Mouse (Mus musculus): ENCODE data around the gene Twf2. TPM values are rescaled to one million over a fixed set of nuclear protein-coding genes. Genes with fewer than 3 reads are reported as not detected.
"Not testable (repeated sequence)": the region's sequence is repeated elsewhere in the genome, so short reads cannot be mapped to it uniquely, and the experiment has no call there.

Gene Twf2
- polyA plus RNA-seq, 1 experiment, result 27.3 TPM

DNA sequence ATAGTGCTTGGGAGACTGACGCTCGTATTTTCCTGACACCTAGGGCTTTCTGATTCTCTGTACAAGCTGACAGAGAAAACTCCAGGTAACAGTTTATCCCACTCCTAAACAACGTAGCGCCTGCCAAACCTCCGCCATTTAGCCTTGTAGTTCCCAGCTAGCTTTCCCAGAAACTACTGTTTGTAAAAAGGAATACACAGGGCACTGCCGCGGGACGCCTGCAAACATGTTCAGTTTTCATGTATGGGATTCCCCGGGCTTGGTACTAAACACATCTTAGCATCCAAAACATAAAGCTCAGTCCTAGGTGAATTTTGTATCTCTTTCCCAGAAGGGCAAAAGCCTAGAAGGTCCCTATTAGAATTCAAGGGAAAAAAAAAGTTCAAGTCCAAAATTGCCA lies 43.7 kb upstream of the Twf2 start:
- H3K4me1 ChIP-seq (ENCODE audit: control insufficient read depth, insufficient read depth, low read length), result no peaks in the 10 kb centered on the region
- H3K27ac ChIP-seq (ENCODE audit: insufficient read depth, low read length), result no peak overlapping the region; the same call in 1 of the 2 replicates
- TF ChIP-seq EP300 (IDR thresholded peaks at IDR 0.05; ENCODE audit: insufficient read depth, low read depth, low read length) (no peak), CTCF (IDR thresholded peaks at IDR 0.05; ENCODE audit: low read depth, low read length) (no peak), POLR2A (IDR thresholded peaks at IDR 0.05; ENCODE audit: insufficient read depth, low read length) (no peak)
- no peaks in the 10 kb centered on the region for H3K27me3 ChIP-seq (ENCODE audit: control insufficient read depth, insufficient read depth, low read length, poor library complexity, severe bottlenecking)
- peak overlapping the region; percentile 49 for H3K9ac ChIP-seq (ENCODE audit: low read depth, poor library complexity, severe bottlenecking)
- H3K4me3 ChIP-seq (ENCODE audit: low read depth, low read length), result peak overlapping the region; percentile 34
- no peaks in the 10 kb centered on the region for H3K9me3 ChIP-seq (replicated peaks; ENCODE audit: control insufficient read depth, insufficient read depth, low read length, poor library complexity, severe bottlenecking)
- no peaks in the 10 kb centered on the region for H3K36me3 ChIP-seq (ENCODE audit: control insufficient read depth, insufficient read depth, low read length, poor library complexity, severe bottlenecking)

DNA sequence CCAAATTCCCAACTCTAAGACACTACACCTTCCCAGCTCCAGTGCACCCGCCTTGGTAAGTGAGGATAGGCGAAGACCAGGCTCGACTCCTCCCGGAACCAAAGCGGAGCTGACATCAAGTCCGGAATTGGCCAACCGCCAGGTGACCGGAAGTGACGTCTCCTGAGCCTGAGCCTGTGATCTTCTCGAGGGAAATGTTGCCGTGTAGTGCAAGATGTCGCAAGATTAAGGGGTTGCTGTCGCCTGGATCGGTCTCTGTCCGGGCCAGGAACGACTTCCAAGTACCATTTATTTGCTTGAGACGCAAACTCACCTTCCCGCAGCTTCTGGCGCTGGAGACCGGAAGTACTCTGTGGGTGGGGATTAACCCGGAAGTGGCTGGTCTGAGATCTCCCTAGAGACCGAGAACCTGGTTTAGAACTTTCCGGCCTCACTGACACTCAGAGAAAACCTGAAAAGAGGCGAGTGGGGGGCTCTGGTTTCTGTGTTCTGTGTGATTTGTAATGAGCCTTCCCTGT lies 43.1 kb upstream of the Twf2 start:
- Histone ChIP-seq H3K27ac (ENCODE audit: insufficient read depth, low read length) (peak overlapping the region; percentile 73), H3K36me3 (ENCODE audit: control insufficient read depth, insufficient read depth, low read length, poor library complexity, severe bottlenecking) (no peaks in the 10 kb centered on the region), H3K4me1 (ENCODE audit: control insufficient read depth, insufficient read depth, low read length) (no peaks in the 10 kb centered on the region), H3K4me3 (ENCODE audit: low read depth, low read length) (peak overlapping the region; percentile 80), H3K27me3 (ENCODE audit: control insufficient read depth, insufficient read depth, low read length, poor library complexity, severe bottlenecking) (no peaks in the 10 kb centered on the region), H3K9ac (ENCODE audit: low read depth, poor library complexity, severe bottlenecking) (peak overlapping the region; percentile 51), H3K9me3 (replicated peaks; ENCODE audit: control insufficient read depth, insufficient read depth, low read length, poor library complexity, severe bottlenecking) (no peaks in the 10 kb centered on the region)
- TF ChIP-seq POLR2A (IDR thresholded peaks at IDR 0.05; ENCODE audit: insufficient read depth, low read length), result peak; percentile 84
- no peak for TF ChIP-seq EP300 (IDR thresholded peaks at IDR 0.05; ENCODE audit: insufficient read depth, low read depth, low read length)

DNA sequence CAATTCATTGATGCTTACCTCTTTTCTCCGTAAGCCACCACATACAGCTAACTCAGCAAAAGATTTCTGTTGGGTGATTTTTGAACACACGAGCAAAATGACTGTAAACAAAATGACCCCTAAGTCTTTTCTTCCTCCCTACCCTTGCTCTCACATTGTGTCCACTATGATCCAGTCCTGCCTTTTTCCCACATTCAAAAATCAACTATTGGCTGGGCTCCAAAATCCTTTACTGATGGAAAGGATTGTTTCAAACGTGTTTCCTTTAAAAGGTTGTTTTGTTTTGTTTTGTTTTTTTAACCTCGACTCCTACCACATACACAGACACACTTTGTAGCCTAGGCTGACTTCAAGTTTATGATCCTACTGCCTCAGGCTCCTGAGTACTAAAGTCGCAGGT lies 42.5 kb upstream of the Twf2 start:
- TF ChIP-seq POLR2A (IDR thresholded peaks at IDR 0.05; ENCODE audit: insufficient read depth, low read length) (no peak), CTCF (IDR thresholded peaks at IDR 0.05; ENCODE audit: low read depth, low read length) (no peak), EP300 (IDR thresholded peaks at IDR 0.05; ENCODE audit: insufficient read depth, low read depth, low read length) (no peak)
- H3K9me3 ChIP-seq (replicated peaks; ENCODE audit: control insufficient read depth, insufficient read depth, low read length, poor library complexity, severe bottlenecking), result no peaks in the 10 kb centered on the region
- no peaks in the 10 kb centered on the region for H3K4me1 ChIP-seq (ENCODE audit: control insufficient read depth, insufficient read depth, low read length)
- H3K27ac ChIP-seq (ENCODE audit: insufficient read depth, low read length), result peak overlapping the region; percentile 29; the same call in 1 of the 2 replicates
- H3K9ac ChIP-seq (ENCODE audit: low read depth, poor library complexity, severe bottlenecking), result peak overlapping the region; percentile 51
- H3K36me3 ChIP-seq (ENCODE audit: control insufficient read depth, insufficient read depth, low read length, poor library complexity, severe bottlenecking), result no peaks in the 10 kb centered on the region
- peak overlapping the region; percentile 80 for H3K4me3 ChIP-seq (ENCODE audit: low read depth, low read length)
- H3K27me3 ChIP-seq (ENCODE audit: control insufficient read depth, insufficient read depth, low read length, poor library complexity, severe bottlenecking), result no peaks in the 10 kb centered on the region

DNA sequence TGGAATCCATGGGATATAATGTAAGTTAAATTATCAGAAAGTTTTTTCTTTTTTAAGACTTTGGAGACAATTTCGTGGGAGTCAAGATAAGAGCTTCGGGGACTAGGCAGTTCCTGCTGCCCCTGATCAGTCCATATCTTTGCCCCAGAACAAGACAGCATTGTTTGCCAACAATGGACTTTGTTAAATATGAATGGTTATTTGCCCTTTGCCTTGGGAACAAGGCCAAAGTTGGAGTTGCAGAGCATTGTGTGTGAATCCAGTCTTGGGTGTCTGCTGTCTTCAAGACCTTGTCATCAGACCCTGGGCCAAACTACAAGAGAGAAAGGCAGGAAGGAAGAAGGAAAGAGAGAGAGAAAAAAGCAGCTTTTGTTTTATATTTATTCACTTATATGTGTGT lies 36.2 kb upstream of the Twf2 start:
- no peak for TF ChIP-seq EP300 (IDR thresholded peaks at IDR 0.05; ENCODE audit: insufficient read depth, low read depth, low read length)
- Histone ChIP-seq H3K36me3 (ENCODE audit: control insufficient read depth, insufficient read depth, low read length, poor library complexity, severe bottlenecking) (no peaks in the 10 kb centered on the region), H3K4me1 (ENCODE audit: control insufficient read depth, insufficient read depth, low read length) (peaks cover 2% of the 10 kb centered on the region), H3K9me3 (replicated peaks; ENCODE audit: control insufficient read depth, insufficient read depth, low read length, poor library complexity, severe bottlenecking) (no peaks in the 10 kb centered on the region), H3K27me3 (ENCODE audit: control insufficient read depth, insufficient read depth, low read length, poor library complexity, severe bottlenecking) (no peaks in the 10 kb centered on the region), H3K27ac (ENCODE audit: insufficient read depth, low read length) (peak overlapping the region; percentile 94), H3K4me3 (ENCODE audit: low read depth, low read length) (no peak overlapping the region), H3K9ac (ENCODE audit: low read depth, poor library complexity, severe bottlenecking) (no peak overlapping the region)

DNA sequence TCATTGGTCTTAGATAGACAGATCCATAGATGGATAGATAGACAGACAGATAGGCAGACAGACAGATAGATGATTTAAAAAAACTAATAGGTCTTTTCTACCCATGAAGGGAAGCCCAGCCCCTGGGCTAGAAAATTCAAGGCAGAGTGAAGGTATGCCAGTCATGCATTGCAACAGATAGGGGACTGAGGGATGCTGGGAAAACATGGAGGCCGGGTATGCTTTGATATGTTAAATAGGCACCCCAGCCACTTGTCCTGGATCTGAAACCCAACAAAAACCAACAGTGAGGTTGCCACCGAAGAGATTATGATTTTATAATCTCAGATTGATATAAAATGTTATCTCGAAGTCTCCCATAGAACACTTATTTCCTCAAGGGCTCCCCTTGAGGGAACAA lies 35.7 kb upstream of the Twf2 start:
- peak overlapping the region; percentile 94 for H3K27ac ChIP-seq (ENCODE audit: insufficient read depth, low read length)
- H3K27me3 ChIP-seq (ENCODE audit: control insufficient read depth, insufficient read depth, low read length, poor library complexity, severe bottlenecking), result no peaks in the 10 kb centered on the region

DNA sequence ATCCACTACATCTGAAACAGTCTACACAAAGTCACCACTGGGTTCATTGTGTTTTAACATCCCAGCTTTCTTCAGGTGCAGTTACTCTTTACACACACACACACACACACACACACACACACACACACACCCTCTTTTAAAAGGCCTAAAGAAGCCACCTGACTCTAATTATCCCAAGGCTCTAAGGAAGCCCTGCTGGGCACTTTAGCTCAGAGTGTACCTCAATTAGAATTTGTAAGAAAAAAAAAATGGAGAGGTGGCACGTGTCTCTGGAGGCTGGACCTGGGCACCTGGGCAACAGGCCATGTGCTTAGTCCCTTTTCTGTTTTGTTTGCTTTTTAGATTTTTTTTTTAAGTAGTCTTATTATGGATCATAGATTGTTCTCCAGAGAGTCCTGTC lies 35.2 kb upstream of the Twf2 start:
- no peak overlapping the region for H3K9ac ChIP-seq (ENCODE audit: low read depth, poor library complexity, severe bottlenecking)
- TF ChIP-seq POLR2A (IDR thresholded peaks at IDR 0.05; ENCODE audit: insufficient read depth, low read length) (no peak), EP300 (IDR thresholded peaks at IDR 0.05; ENCODE audit: insufficient read depth, low read depth, low read length) (peak; percentile 52; the same call in 1 of the 2 replicates), CTCF (IDR thresholded peaks at IDR 0.05; ENCODE audit: low read depth, low read length) (no peak)
- no peaks in the 10 kb centered on the region for H3K9me3 ChIP-seq (replicated peaks; ENCODE audit: control insufficient read depth, insufficient read depth, low read length, poor library complexity, severe bottlenecking)
- H3K36me3 ChIP-seq (ENCODE audit: control insufficient read depth, insufficient read depth, low read length, poor library complexity, severe bottlenecking), result no peaks in the 10 kb centered on the region
- H3K4me3 ChIP-seq (ENCODE audit: low read depth, low read length), result no peak overlapping the region
- H3K4me1 ChIP-seq (ENCODE audit: control insufficient read depth, insufficient read depth, low read length), result peaks cover 2% of the 10 kb centered on the region
- peak overlapping the region; percentile 94 for H3K27ac ChIP-seq (ENCODE audit: insufficient read depth, low read length)
- no peaks in the 10 kb centered on the region for H3K27me3 ChIP-seq (ENCODE audit: control insufficient read depth, insufficient read depth, low read length, poor library complexity, severe bottlenecking)

More for the DNA sequence above, 35.7 kb upstream of the Twf2 start:
- TF ChIP-seq CTCF (IDR thresholded peaks at IDR 0.05; ENCODE audit: low read depth, low read length), result no peak
- TF ChIP-seq EP300 (IDR thresholded peaks at IDR 0.05; ENCODE audit: insufficient read depth, low read depth, low read length), result no peak
- no peak for TF ChIP-seq POLR2A (IDR thresholded peaks at IDR 0.05; ENCODE audit: insufficient read depth, low read length)
- Histone ChIP-seq H3K4me1 (ENCODE audit: control insufficient read depth, insufficient read depth, low read length) (peaks cover 2% of the 10 kb centered on the region), H3K36me3 (ENCODE audit: control insufficient read depth, insufficient read depth, low read length, poor library complexity, severe bottlenecking) (no peaks in the 10 kb centered on the region), H3K9me3 (replicated peaks; ENCODE audit: control insufficient read depth, insufficient read depth, low read length, poor library complexity, severe bottlenecking) (no peaks in the 10 kb centered on the region), H3K4me3 (ENCODE audit: low read depth, low read length) (no peak overlapping the region), H3K9ac (ENCODE audit: low read depth, poor library complexity, severe bottlenecking) (no peak overlapping the region)

DNA sequence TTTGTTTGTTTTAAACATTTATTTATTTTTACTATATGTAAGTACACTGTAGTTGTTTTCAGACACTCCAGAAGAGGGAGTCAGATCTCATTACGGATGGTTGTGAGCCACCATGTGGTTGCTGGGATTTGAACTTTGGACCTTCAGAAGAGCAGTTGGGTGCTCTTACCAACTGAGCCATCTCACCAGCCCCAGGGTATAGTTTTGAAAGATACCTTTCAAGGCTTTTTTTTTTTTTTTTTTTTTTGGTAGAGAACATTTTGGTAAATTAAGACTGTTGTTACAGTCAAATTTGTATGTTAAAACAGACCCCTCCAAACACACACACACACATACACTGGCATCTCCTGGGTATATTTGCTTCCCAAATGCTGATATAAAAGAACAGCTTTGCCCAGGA lies 33.9 kb upstream of the Twf2 start:
- H3K27ac ChIP-seq (ENCODE audit: insufficient read depth, low read length); H3K9me3 ChIP-seq (replicated peaks; ENCODE audit: control insufficient read depth, insufficient read depth, low read length, poor library complexity, severe bottlenecking): not testable (repeated sequence)

More for the DNA sequence above, 33.9 kb upstream of the Twf2 start:
- H3K36me3 ChIP-seq (ENCODE audit: control insufficient read depth, insufficient read depth, low read length, poor library complexity, severe bottlenecking); H3K9ac ChIP-seq (ENCODE audit: low read depth, poor library complexity, severe bottlenecking); H3K27me3 ChIP-seq (ENCODE audit: control insufficient read depth, insufficient read depth, low read length, poor library complexity, severe bottlenecking); H3K4me1 ChIP-seq (ENCODE audit: control insufficient read depth, insufficient read depth, low read length); H3K4me3 ChIP-seq (ENCODE audit: low read depth, low read length): not testable (repeated sequence)

Data from ES-Bruce4 (cell line).